Mouse (Mus musculus) splenic B cell, adult 2 months (primary cell): ENCODE data around the gene Upf1.
A peak's percentile ranks its signal among the peaks of the same experiment; 100 is the strongest.

Source experiments
- DNase-seq: peaks from one replicate; pipeline ENCODE4 v3.0.0-alpha.2; 2011; ENCODE audit warnings: low read depth, low spot score
- H3K27me3 ChIP-seq: 2 replicates; pipeline ENCODE4 v1.6.1; 2012; ENCODE audit warnings: mild to moderate bottlenecking, low read length, moderate library complexity, mixed read lengths; ENCODE audit not compliant: control insufficient read depth, poor library complexity, insufficient read depth, severe bottlenecking
- H3K36me3 ChIP-seq: 2 replicates; pipeline ENCODE4 v1.6.1; 2012; ENCODE audit warnings: mild to moderate bottlenecking, low read length, moderate library complexity, mixed read lengths; ENCODE audit not compliant: control insufficient read depth, poor library complexity, insufficient read depth, severe bottlenecking

Upf1 gene

GRCm38 (mm10) chr8:70323716-70324115 lies 29.4 kb downstream of the Upf1 start:
- DNase-seq, result no peak
- Histone ChIP-seq H3K36me3 (no peaks in the 10 kb centered on the region), H3K27me3 (no peaks in the 10 kb centered on the region)

DNA sequence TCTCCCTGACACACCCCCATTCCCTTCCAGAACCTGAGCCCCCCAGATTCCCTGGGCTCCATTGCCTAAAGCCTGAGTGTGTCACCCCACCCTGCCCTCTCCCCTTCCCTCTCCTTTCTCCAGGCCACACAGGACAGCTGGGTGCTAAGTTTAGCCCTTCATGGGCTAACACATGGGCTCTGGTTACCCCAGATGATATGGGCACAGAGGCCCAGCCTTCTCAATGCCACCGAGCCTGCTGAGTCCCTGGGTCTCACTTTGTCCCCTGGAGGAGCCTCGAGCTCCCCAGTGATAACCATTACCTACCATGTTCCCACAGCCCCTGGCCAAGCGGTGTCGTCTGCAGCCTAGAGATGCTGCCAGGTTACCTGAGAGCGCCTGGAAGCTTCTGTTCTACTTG lies 35.2 kb downstream of the Upf1 start:
- no peak for DNase-seq
- Histone ChIP-seq H3K27me3 (no peaks in the 10 kb centered on the region), H3K36me3 (peaks cover 1% of the 10 kb centered on the region; the same call in 1 of the 2 replicates)

DNA sequence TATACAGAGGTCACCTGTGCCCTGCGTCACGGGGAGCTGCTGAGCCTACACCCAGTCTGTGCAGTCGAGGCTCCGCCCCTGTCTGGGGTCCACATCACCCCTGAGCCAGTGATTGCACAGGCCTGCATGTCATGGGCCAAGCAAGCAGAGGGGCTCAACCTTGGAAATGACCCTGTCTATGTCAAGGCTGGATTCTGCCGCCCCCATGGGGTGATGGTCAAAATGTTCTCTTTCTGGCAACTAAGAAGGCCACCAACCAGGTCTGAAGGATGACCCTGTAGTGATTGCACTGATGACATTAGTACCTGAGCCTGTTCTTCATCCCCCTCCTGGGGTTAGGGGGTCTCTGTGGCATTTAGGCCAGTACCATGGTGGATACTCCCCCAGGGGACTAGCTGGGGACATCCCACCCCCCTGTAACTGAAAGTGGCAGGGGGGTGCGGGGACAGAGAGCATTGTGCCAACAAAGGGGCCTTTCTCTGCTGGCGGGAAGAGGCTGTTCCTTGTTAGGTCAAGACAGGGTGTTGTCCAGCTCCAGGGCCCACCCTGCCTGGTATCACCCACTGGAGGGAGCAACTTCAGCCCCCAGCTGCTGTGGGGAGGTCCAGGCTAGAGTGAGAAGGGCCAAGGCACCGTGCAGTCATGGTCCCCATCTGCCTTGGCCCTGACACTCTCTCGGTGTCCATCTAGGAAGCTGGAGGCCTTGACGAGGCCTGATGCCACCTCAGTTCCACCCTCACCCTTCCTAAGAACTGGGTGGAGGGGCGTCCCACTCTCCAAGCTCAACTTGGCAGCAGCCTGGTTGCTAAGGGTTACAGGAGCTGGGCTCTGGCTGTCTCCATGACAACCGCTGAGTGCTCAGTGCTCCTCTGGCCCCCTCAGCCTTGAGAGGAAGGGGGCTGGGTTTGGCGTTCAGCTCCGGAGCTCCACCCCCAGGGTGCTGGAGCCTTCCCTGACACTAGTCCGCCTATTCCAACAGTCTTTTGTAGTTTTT lies 36.3 kb downstream of the Upf1 start:
- Histone ChIP-seq H3K36me3 (peaks cover 2% of the 10 kb centered on the region; the same call in 1 of the 2 replicates), H3K27me3 (no peaks in the 10 kb centered on the region)
- DNase-seq, result no peak

GRCm38 (mm10) chr8:70315624-70316510 lies 37.2 kb downstream of the Upf1 start, which contains the start of gene Cers1:
TSS of gene Cers1 (plus strand) at chr8:70315775.
- Histone ChIP-seq H3K36me3 (peaks cover 2% of the 10 kb centered on the region; the same call in 1 of the 2 replicates), H3K27me3 (no peaks in the 10 kb centered on the region)
- DNase-seq, result peak; percentile 40

DNA sequence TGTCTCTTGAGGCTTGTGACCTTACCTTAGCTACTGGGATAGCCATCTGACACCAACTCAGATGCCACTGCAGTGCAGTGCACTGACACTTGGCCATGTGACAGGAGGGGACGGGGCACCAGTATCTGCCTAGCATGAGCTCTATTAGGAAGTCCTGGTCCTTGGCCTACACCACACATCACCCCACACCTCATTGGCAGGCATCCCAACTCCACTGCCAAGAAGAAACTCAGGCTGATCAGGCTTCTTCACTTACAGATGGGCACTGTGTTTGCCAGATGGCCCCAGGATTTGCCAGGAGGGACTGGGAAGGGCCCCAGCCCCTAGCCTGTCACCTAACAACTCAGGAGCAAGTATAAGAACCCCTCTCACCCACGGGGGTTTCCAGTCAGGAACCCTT lies 39.7 kb downstream of the Upf1 start:
- no peak for DNase-seq
- Histone ChIP-seq H3K27me3 (no peaks in the 10 kb centered on the region), H3K36me3 (peaks cover 2% of the 10 kb centered on the region; the same call in 1 of the 2 replicates)

DNA sequence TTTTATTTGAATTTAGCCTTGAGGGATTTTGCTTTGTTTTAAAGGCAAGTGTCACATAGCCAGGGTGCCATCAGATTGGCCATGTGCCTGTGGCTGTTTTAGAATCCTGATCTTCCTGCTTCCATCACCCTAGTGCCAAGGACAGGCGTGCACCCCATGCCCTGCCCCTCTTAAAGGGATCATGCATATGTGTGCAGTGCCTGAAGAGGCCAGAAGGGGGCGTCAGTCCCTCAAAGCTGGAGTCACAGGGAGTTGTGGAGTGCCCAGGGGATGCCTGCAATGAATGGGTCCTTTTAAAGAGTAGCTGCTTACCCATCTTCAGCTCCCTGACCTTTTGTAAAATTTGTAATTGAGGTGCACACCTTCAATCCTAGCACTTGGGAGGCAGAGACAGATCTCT lies 43.8 kb downstream of the Upf1 start:
- DNase-seq, result peak; percentile 49
- no peaks in the 10 kb centered on the region for H3K27me3 ChIP-seq
- peaks cover 11% of the 10 kb centered on the region for H3K36me3 ChIP-seq

- H3K36me3 ChIP-seq, result peaks cover 5% of the 10 kb centered on the region
- H3K27me3 ChIP-seq, result no peaks in the 10 kb centered on the region
- DNase-seq, result no peak
Measured at GRCm38 (mm10) chr8:70302901-70303300, 50.2 kb downstream of the Upf1 start.

DNA sequence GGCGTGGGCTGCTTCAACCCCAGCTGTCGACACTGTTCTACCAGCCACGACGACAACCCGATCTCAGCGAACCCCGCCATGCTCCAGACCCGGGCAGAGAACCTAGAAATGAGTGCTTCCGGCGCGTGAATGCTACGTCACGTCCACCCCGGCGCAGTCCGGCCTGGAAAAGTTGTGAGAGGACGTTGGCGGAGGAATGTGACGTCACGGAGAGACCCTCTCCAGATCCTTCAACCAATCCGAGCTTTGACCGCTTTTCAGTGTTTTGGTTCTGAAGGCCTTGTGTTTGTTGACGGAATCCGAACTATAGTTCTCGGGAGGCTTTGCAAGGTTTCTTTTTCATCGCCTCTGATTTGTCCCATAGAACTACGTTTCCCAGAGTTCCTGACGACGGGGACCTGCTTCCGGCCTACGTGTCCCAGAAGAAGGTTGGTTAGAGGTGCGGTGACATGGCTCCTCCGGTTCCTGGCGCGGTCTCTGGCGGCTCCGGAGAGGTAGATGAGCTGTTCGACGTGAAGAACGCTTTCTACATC lies 50.7 kb downstream of the Upf1 start, which contains the start of the genes Ddx49 and Cope:
Gene Ddx49, minus strand, starts transcription at position 132 of the 533 bp plus-strand sequence.
Gene Cope, plus strand, starts transcription at position 161 of the 533 bp plus-strand sequence.
- peak; percentile 93 for DNase-seq
- H3K27me3 ChIP-seq, result no peaks in the 10 kb centered on the region
- H3K36me3 ChIP-seq, result peaks cover 2% of the 10 kb centered on the region; the same call in 1 of the 2 replicates

DNA sequence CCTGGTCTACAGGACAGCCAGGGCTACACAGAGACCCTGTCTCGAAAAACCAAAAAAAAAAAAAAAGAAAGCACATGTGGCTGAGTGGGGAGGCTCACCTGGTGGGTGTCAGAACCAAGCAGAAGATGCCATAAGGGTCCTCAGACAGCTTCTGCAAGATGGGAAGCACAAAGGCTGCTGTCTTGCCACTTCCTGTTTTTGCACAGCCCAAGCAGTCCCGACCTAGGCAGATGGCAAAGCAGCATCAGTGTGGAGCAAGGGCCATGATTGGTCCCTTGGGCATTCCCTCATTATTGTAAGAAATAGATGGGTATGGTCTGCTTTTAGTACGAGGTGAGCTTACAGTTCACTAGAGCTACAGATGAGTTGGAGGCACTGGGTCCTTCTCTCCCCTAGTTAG lies 52.2 kb downstream of the Upf1 start:
- peaks cover 9% of the 10 kb centered on the region for H3K36me3 ChIP-seq

DNA sequence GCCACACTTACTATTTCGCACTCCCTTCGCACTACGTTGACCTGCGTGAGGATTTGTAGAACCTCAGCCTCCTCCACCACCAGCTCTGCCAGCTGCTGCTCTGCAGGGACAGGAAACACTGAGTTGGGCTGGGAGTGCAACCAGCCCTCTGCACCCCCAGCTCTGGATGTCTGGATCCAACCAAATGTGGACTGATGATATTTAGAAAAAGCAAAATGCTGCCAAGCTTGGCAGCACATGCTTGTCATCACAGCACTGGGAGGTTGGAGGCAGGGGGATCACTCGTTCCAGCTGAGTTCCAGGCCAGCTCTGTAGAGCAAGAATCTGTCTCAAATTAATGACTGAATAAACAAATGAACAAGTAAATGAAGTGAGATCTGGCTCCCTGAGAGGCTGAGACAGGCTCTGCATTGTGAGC lies 59.1 kb downstream of the Upf1 start:
- no peaks in the 10 kb centered on the region for H3K27me3 ChIP-seq
- H3K36me3 ChIP-seq, result peaks cover 22% of the 10 kb centered on the region
- DNase-seq, result no peak

More for the DNA sequence above, 52.2 kb downstream of the Upf1 start:
- peak; percentile 20 for DNase-seq
- H3K27me3 ChIP-seq, result no peaks in the 10 kb centered on the region

DNA sequence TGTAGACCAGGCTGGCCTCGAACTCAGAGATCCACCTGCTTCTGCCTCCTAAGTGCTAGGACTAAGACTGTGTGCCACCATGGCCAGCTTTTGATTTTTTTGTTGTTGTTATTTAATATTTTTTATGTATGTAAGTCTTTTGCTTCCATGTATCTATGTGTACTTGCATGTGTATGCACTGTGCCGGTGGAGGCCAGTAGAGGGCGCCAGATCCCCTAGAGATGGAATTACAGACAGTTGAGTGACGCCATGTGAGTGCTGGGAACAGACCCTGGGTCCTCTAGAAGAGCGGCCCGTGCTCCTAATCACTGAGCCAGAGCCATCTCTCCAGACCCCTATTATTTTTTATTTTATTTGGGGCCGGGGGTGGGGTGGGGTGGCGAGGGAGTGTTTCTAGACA lies 66.3 kb downstream of the Upf1 start:
- Histone ChIP-seq H3K27me3 (no peaks in the 10 kb centered on the region), H3K36me3 (peaks cover 2% of the 10 kb centered on the region)
- peak; percentile 58 for DNase-seq

DNA sequence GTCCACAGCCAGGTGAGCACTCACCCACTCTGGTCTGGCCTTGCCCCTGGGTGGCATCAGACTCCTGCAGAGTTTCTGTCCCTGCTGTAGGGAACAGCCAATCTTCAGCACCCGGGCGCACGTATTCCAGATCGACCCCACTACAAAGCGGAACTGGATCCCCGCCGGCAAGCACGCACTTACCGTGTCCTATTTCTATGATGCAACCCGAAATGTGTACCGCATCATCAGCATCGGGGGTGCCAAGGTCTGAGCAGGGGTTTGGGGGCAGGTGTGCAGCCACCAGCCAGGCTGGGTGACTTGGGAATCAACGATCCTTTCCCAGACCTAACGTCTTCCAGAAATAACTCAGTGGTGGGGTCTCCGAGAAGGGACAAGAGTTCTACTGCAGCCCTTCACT lies 67.8 kb downstream of the Upf1 start:
- Histone ChIP-seq H3K27me3 (no peaks in the 10 kb centered on the region), H3K36me3 (no peaks in the 10 kb centered on the region; the same call in 1 of the 2 replicates)
- no peak for DNase-seq

- no peak for DNase-seq
- no peaks in the 10 kb centered on the region for H3K27me3 ChIP-seq
- H3K36me3 ChIP-seq, result no peaks in the 10 kb centered on the region; the same call in 1 of the 2 replicates
Measured at GRCm38 (mm10) chr8:70284421-70284820, 68.7 kb downstream of the Upf1 start.
